Mouse (Mus musculus) liver, adult 2 months (tissue): ENCODE results near the gene Sohlh1. TPM values are rescaled to one million over a fixed set of nuclear protein-coding genes. Genes with fewer than 3 reads are reported as not detected.

Source experiments
- DNase-seq: peaks from one replicate; pipeline ENCODE4 v3.0.0-alpha.2; 2011; ENCODE audit warnings: low read depth, low spot score; ENCODE audit errors: extremely low read depth
- H3K27ac ChIP-seq: fragments of 200-500 bp; replicated peaks from 2 replicates; pipeline ENCODE4 v1.5.1; 2012; ENCODE audit warnings: low read depth, mild to moderate bottlenecking, control low read depth, inconsistent platforms, low read length; ENCODE audit not compliant: insufficient read depth
- H3K27me3 ChIP-seq: fragments of 200-500 bp; 2 replicates; pipeline ENCODE4 v1.6.1; 2012; ENCODE audit warnings: mild to moderate bottlenecking, moderate library complexity, low read length, inconsistent platforms; ENCODE audit not compliant: control insufficient read depth, insufficient read depth
- H3K36me3 ChIP-seq: fragments of 200-500 bp; 2 replicates; pipeline ENCODE4 v1.6.1; 2012; ENCODE audit warnings: low read length, inconsistent platforms; ENCODE audit not compliant: control insufficient read depth, insufficient read depth
- H3K4me1 ChIP-seq: fragments of 200-500 bp; 2 replicates; pipeline ENCODE4 v1.6.1; 2011; ENCODE audit warnings: low read length; ENCODE audit not compliant: control insufficient read depth, insufficient read depth
- H3K4me3 ChIP-seq: fragments of 200-500 bp; 2 replicates; pipeline ENCODE4 v1.5.1; 2011; ENCODE audit warnings: low read depth, mild to moderate bottlenecking, control low read depth, low read length, moderate library complexity; ENCODE audit not compliant: insufficient read depth
- H3K79me2 ChIP-seq: fragments of 200-500 bp; 2 replicates; pipeline ENCODE4 v1.6.1; 2012; ENCODE audit warnings: inconsistent platforms, mild to moderate bottlenecking, low read length, moderate library complexity; ENCODE audit not compliant: control insufficient read depth, insufficient read depth
- H3K9ac ChIP-seq: fragments of 200-500 bp; 2 replicates; pipeline ENCODE4 v1.6.1; 2012; ENCODE audit warnings: low read depth, mild to moderate bottlenecking, control low read depth, inconsistent platforms, low read length
- CTCF ChIP-seq: fragments of 200-500 bp; IDR thresholded peaks from 2 replicates; pipeline ENCODE4 v1.5.1; 2011; ENCODE audit warnings: low read depth, low read length, control low read depth
- POLR2A ChIP-seq: fragments of 200-500 bp; IDR thresholded peaks from 2 replicates; pipeline ENCODE4 v1.6.1; 2011; ENCODE audit warnings: low read length, control low read depth; ENCODE audit not compliant: insufficient read depth; ENCODE audit errors: extremely low read depth
- WGBS: fragments of 180-500 bp; shearing (Covaris S2); methylation state at CpG from one replicate; pipeline ENCODE4 v1.1.7; 2018; 5-methylcytosine and 5-hydroxymethylcytosine counted together
- polyA plus RNA-seq: library from polyadenylated mRNA; depleted of rRNA; stranded (reverse); fragments of >200 nt; gene quantifications from 2 replicates; pipeline ENCODE4 v1.2.3, GENCODE M21; 2012
- total RNA-seq: library from RNA; depleted of rRNA; stranded (reverse); fragments of >200 nt; gene quantifications from 2 replicates; pipeline ENCODE4 v1.2.3, GENCODE M21; 2014

The Sohlh1 gene
- total and polyA plus RNA-seq, 2 experiments = not detected

DNA sequence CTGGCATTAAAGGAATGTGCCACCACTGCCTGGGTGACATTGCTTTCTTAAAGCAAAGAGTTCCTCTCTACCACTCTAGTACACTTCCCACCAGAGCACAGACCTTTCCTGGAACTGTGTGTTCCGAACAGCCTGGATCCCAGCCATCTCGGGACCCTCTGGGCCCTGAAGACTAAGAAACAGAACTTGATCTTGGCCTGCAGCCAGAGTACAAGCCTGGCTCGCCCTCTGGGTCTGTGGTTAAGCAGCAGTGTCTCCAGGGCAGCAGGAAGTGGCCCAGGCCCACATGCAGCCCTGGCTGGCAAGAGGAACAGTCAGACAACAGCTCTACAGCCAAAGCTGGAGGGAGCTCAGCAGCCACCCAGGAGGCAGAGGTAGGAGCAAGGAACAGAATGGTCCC, 5.6 kb upstream of the Sohlh1 start:
- Histone ChIP-seq H3K27ac (no peak overlapping the region), H3K27me3 (no peaks in the 10 kb centered on the region), H3K4me3 (no peak overlapping the region), H3K36me3 (no peaks in the 10 kb centered on the region), H3K9ac (no peak overlapping the region), H3K4me1 (no peaks in the 10 kb centered on the region), H3K79me2 (no peaks in the 10 kb centered on the region)
- no peak for DNase-seq
- TF ChIP-seq POLR2A (no peak), CTCF (no peak)
- 71% methylated on average over 3 of the region's 3 CpGs for WGBS

DNA sequence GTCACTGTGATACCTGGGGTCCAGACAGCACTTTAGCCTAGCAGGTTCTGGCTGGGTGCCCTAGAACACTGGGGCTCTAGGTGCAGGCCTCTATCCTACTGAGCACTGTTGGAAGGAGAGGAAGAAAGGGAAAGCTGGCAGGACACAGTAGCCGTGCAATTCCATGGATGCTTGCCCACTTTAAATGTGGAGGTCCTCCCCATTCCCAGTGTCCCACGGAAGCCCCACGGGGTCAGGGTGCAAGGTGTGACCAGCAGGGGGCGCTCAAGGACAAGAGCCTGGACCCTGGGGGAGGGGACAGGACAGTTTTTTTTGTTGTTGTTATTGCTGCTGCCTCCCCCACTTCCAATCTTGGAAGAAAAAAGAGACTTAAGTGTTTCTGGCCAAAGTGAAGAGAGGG, 3.3 kb upstream of the Sohlh1 start:
- 22% methylated on average over 4 of the region's 4 CpGs for WGBS
- TF ChIP-seq CTCF (peak; percentile 80), POLR2A (no peak)

DNA sequence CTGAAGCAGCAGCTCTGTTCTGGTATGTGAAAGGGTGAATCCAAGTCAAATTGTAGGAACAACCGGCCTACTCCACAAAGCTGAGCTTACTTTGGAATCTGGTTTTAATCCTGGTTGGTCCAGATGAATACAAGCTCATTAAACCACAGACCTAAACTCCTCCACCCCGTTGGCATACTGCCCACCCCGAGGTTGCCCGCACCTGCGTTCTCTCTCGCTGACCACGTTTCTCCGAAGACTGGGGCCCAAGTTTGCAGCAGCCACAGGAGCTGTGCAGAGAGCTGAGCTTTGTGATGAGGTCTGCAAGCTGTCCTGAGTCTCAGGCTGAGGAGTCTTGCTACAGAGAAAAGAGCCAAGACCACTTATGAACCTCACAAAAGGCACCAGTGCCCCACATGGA, 532 bp downstream of the Sohlh1 start:
- WGBS = 77% methylated on average over 8 of the region's 8 CpGs
- Histone ChIP-seq H3K27me3 (no peaks in the 10 kb centered on the region), H3K4me1 (no peaks in the 10 kb centered on the region), H3K27ac (no peak overlapping the region), H3K79me2 (no peaks in the 10 kb centered on the region), H3K4me3 (no peak overlapping the region), H3K9ac (no peak overlapping the region), H3K36me3 (no peaks in the 10 kb centered on the region)
- no peak for TF ChIP-seq POLR2A
- TF ChIP-seq CTCF = no peak
- no peak for DNase-seq

More for the DNA sequence above, 3.3 kb upstream of the Sohlh1 start:
- no peaks in the 10 kb centered on the region for H3K27me3 ChIP-seq
- no peaks in the 10 kb centered on the region for H3K36me3 ChIP-seq
- no peak overlapping the region for H3K4me3 ChIP-seq
- no peaks in the 10 kb centered on the region for H3K4me1 ChIP-seq
- no peak for DNase-seq
- no peaks in the 10 kb centered on the region for H3K79me2 ChIP-seq
- H3K27ac ChIP-seq = no peak overlapping the region
- no peak overlapping the region for H3K9ac ChIP-seq

DNA sequence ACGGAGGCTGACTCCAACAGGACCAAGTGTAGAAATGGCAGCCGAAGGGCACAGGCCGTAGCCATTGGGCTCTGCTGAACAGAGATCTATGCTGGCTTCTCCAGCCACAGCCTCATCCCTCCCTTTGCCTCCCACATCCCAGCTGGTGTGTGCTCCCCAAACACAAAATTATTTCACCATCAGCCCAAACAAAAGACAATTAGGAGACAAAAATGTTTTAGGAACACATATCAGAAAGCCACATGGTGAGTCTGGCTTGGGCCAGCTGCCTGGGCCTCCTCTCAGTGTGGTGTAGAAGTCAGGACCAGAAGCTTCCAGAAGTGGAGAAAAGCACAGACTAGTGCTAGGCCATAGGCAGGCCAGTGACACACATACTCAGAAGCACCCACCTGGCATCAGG, 3.0 kb downstream of the Sohlh1 start:
- DNase-seq = no peak
- Histone ChIP-seq H3K27ac (no peak overlapping the region), H3K36me3 (no peaks in the 10 kb centered on the region), H3K4me3 (no peak overlapping the region), H3K27me3 (no peaks in the 10 kb centered on the region), H3K79me2 (no peaks in the 10 kb centered on the region), H3K9ac (no peak overlapping the region), H3K4me1 (no peaks in the 10 kb centered on the region)
- WGBS = 85% methylated on average over 3 of the region's 3 CpGs
- TF ChIP-seq CTCF (no peak), POLR2A (no peak)

DNA sequence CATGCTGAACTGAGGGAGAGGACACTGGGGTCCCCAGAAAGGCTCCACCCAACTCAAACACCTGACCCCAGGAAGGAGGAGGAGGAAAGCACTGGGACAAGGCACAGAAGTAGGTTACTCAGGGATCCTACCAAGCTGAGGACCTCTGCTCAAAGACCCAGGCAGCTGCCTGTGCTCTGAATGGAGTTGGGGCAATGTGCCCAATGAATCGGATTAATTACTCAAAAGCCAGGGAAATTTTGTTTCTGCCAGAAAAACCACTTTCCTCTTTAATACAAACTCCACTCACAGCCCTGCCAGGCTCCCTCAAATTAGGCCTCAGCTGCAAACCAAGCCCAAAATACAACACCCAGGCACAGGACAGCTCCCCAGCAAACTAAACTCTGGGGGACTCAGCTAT, 4.3 kb downstream of the Sohlh1 start:
- H3K36me3 ChIP-seq = no peaks in the 10 kb centered on the region
- H3K4me3 ChIP-seq = no peak overlapping the region
- no peaks in the 10 kb centered on the region for H3K79me2 ChIP-seq
- DNase-seq = no peak
- WGBS = 71% methylated on average over 1 of the region's 1 CpGs
- H3K27me3 ChIP-seq = no peaks in the 10 kb centered on the region
- TF ChIP-seq POLR2A (no peak), CTCF (no peak)
- H3K4me1 ChIP-seq = no peaks in the 10 kb centered on the region
- no peak overlapping the region for H3K27ac ChIP-seq
- no peak overlapping the region for H3K9ac ChIP-seq

GRCm38 (mm10) chr2:25842161-25842560, 4.9 kb downstream of the Sohlh1 start:
- Histone ChIP-seq H3K27ac (no peak overlapping the region), H3K4me3 (no peak overlapping the region), H3K4me1 (no peaks in the 10 kb centered on the region), H3K27me3 (no peaks in the 10 kb centered on the region), H3K9ac (no peak overlapping the region), H3K79me2 (no peaks in the 10 kb centered on the region), H3K36me3 (no peaks in the 10 kb centered on the region)
- DNase-seq = no peak
- TF ChIP-seq CTCF (no peak), POLR2A (no peak)
- 63% methylated on average over 4 of the region's 4 CpGs for WGBS

- peak; percentile 34 for DNase-seq
- H3K79me2 ChIP-seq = no peaks in the 10 kb centered on the region
- no peaks in the 10 kb centered on the region for H3K4me1 ChIP-seq
- H3K9ac ChIP-seq = no peak overlapping the region
- no peak overlapping the region for H3K27ac ChIP-seq
- H3K36me3 ChIP-seq = no peaks in the 10 kb centered on the region
- H3K27me3 ChIP-seq = no peaks in the 10 kb centered on the region
- TF ChIP-seq POLR2A (no peak), CTCF (peak; percentile 87)
- H3K4me3 ChIP-seq = no peak overlapping the region
- WGBS = 50% methylated on average over 5 of the region's 5 CpGs
Measured at GRCm38 (mm10) chr2:25836291-25836690, 10.8 kb downstream of the Sohlh1 start.
